Mouse (Mus musculus): Measurements from ENCODE around the gene Epb41l5.

Gene Epb41l5

DNA sequence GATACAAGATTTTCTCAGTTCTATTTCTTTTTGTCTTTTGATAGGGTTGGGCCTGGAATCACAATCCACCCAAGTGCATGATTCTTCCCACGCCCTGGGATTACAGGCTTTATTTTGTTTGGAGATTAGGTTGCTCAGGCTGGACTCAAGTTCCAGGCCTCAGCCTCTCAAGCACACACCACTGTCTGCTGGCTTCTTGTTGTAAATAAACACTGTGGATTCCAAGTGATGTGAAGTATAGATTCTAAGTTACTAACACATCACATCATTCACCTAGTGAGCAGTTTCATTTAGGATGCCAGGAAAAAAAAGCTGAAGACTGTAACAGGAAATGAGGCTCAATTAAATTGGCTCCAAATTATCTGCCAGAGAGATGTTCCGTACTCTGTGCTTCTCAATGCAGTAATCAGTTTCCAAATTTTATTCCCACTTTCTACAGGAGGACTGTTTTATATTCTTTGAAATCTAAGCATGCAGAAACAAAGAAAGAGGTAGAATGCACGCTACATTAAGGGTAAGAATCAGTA lies 51.8 kb downstream of the Epb41l5 start:
- DNase-seq = no peak

DNA sequence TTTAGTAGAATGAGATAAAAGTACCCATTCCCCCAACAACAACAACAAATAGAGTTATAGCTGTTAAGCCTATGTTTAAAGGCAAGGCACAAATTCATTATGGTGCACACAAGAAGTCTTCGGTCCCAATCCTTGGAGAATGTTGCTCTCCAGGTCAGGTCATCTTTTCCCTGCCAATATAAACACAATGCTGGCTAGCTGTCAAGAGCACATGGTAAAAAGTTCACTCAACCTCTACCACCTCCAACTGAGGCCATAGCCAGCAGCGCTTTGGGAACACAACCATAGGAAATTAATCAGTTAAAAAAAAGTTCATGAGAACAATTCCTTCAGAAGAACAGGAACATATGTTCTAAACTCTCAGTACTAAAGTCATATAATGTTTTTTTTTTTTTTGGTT lies 58.8 kb downstream of the Epb41l5 start:
- no peak for DNase-seq

DNA sequence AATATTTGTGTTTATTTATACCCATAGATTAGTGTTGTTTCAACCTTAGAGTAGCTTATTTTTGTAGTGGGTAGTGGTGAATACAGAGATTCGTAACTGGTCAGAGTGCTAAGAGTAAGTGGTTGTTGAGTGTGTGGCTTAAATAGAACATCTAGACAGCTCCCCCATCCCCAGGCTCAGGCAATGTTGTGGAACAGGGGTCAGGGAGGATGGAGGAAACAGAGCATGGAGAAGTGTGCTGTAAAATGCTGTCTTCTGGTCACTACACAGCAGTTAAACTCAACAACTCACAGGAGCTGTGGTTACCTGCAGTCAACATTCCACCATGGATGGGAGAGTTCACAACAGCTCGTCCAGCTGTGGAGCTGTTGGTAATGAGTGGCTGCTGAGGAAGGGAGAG lies 63.8 kb downstream of the Epb41l5 start:
- no peak for DNase-seq

DNA sequence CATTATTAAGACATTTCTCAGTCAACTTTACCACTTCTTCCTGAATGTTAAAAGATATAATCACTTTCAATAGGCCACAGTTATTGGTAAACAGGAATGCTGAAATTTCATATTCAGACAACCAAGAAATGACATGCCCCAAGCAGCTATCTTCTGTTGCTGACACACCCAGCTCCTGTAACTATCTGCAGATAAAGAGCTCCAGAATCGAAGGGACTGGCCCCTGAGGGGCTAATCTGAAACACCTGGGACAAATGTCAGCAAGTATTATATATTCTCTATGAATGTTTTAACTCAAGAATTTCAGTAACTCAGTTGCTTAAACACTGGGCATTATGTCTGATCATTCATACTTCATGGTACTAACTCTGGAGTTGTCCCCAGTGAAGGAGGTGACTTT lies 78.7 kb downstream of the Epb41l5 start:
- no peak for DNase-seq

DNA sequence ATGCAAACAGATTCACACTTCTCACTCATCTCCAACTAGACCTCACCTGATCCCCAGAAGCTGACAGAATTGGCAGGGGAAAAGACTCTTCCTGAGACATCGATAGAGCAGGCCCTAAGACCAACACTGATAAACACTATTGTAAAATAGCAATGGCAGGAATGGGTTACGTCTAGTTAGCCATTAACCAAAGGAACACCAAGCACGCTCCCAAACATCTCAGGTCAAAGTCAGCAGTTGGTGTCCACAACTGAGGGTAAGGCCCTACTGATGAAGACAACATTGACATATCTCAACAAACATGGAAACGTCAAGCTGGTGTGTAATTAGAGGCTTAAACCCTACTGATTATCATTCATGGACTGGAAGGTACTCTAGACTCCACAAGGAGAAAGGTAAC lies 83.3 kb downstream of the Epb41l5 start:
- DNase-seq = no peak

DNA sequence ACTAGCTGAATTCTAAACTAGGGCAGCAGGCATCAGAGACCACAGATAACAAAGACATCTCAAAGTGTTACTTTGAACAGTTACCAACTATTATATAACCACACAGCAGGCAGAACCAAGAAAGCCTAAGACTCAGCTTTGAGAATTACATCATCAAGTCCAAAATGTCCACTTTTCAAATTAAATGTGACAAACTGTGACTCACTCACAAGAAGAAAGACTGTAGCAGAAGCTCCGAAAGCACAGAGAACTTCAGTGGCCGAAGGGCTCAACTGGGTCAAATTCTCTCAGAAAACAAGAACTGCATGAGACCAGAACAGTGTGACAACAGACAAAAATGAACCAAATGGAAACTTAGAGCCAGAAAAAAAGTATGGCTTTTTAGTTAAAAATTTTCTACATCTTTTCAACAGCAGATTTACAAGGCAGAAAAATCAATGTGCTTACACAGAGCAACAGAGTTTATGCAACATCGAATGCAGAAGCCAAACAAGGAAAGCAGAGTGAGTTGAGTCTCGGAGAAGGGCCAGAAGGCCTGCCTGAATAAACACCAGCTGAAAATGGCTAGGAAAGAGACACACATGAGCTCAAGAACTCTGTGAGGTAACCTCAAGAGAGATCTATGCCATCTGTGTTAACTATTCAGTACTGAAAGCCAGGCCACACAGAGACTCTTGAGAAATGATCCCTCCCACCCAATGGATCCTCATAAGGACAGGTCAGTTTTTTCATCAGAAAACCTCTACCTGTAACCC lies 91.0 kb downstream of the Epb41l5 start:
- DNase-seq = no peak

DNA sequence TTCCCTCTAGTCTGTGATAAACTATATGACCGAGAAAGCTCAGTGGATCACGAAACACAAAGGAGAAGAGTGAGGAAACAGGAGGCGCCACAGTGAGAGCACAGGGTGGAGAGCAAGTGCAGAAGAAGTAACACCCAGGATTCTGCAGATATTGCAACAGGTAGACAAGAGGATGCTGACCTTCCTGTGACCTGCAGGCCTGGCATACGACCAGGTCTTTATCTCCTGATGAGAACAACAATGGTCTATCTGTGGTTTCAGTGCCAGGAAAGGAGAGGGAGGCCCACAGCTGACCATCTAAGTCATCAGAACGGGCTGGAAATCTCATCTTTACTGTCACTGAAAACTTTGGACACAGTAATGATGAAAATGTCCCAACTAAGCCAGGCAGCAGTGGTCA lies 93.1 kb downstream of the Epb41l5 start:
- DNase-seq = no peak

DNA sequence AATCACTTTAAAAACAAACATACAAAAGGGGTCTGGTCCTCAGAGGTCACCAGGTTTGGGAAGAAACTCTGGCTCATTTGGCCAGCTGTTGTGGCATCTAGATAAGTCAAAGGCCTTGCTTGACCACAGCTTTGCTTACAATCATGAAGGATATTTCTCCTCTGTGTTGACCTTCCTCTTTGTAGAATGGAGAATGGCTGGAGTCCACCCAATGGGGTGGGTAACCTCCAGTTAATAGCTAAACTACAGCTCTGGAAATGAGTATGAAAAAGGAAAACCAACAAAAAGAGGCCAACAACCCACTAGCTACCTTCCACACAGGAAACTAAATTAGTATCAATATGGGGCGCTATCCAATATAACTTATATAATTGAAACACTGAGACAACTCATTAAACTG lies 97.1 kb downstream of the Epb41l5 start:
- DNase-seq = no peak

DNA sequence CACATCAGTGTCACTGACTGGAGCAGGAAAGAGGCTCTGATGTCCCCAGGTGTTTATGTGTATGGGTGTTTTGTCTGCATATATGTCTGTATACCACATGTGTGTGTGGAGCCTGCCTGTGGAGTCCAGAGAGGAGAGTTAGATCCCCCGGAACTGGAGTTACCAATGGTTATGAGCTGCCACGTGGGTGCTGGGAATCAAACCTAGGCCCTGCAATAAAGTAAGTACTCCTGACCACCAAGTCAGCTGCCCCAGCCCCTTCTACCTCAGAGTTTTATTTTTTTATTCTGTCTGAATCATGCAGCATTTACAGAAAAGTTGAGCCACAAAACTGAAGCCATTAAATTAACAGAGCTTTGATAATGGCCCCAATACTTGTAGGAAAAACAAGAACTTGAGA lies 98.7 kb downstream of the Epb41l5 start:
- DNase-seq = no peak

DNA sequence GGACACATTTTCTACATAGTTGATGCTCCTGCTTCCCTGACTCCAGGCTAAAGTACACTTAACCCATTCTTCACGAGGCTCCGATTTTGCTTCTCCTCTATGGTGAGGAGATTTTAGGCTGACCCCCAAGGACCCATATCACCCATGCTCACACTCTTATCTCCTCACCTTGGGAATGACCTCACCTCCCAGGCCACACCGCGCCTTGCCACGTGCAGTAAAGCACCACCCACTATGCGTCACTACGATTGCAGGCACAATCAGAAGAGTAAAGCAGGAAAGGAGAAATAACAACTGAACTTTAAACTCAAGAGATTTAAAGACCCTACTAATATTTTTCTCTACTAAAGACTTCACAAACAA lies 99.5 kb downstream of the Epb41l5 start:
- DNase-seq = no peak

DNA sequence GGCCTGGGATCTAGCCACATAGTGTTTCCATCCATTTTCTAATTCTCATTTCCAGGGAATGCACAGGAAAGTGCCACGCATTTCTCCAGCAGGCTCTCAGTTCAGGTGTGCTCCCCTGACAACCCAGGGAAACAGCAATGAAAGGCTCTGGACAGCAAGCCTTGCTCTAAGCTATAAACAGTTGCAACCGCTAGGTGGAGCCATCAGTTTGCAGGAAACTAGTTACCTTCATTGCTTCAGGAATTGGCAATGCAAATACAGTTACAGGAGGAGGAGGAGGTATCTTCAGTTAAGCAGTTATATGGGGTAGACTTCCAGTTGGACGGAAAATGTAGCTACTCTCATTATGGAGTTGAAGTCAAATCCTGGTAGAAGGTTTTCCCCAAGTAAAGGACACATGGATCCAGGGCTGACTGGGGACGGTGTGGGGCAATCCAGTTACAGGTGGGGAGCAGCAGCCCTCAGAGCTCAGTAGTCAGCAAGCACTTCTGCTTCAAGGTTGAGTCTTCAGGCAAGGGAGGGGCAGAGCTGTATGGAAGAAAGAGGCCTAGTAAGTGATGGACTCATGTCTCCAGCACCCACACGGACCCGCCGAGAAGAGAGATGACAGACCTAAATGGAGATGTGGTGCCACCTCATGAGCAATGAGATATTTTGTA lies 100.0 kb downstream of the Epb41l5 start:
- peak; percentile 92 for DNase-seq

DNA sequence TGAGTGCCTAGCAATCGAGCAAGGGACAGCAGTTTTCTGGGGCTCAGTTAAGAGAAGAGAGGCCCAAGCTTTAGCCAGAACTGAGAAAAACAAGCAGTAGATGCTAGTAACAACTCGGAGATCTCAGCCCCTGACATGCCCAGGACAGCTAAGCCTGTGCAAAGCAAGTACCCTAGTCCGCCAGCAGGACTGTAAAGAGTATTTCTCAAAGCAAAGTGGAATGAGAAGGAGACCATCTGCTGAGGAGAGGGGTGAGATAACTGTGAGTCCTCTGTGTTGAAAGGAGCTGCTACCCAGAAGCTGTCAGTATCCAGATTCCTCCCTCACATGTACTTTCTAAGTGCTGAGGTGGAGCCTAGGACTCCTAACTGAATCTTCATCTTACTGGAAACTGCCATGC lies 102.3 kb downstream of the Epb41l5 start:
- no peak for DNase-seq

DNA sequence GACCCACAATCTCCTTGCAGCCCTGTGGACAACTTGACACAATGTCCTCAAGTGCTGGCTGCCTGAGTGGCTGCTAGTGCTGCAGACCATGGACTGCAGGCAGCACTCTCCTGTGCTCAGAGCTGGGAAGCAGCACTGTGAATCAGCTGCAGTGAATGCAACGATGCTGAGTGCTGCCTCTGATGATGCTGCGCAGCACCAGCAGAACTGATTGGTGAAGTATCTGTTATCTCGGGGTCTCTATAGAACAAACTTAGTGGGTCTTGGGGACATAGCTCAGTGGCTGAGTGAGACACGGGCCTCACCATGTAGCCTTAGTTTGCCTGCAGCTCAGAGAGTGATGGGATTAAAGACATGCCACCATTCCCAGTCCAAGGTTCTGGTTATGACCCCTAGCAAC lies 103.1 kb downstream of the Epb41l5 start:
- no peak for DNase-seq

DNA sequence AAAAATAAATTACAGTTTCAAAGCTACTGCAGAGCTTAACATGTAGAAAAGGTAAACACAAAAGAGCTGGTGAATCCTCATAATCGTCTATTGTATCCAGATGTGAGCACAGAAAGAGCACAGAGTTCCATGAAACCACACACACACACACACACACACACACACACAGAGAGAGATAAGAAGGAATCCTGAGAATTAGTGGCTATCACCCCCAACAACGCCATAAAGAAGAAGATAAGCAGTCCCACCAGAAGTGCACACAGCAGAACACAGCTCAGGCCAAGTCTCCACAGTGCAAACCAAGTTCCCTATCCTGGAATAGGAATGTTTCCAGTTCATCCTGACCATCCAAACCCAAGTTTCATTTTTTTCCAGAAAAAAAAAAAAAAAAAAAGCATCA lies 103.6 kb downstream of the Epb41l5 start:
- DNase-seq = no peak

DNA sequence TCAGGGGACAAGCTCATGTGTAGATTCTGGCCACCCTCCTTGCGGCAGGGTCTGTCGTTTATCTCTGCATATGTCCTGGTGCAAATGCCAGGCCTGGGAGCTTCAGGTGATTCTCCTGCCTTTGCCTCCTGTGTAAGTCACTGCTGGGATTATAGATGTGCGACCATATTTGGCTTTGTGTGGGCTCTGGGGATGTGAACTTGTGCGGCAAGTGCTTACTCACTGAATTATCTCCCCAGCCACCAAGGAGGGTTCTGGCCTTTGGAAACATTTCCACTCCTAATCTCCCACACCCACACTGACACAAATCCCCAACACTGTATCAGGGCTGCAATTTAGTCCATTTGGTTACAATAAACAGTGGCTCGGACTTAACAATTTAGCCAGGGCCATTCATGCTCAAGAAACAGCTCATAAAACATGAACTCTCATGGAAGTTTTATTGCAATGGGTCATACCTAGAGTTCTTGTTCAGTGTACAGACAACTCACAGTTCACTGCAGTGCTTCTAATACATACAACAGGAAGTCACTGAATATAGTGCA lies 104.1 kb downstream of the Epb41l5 start:
- no peak for DNase-seq

DNA sequence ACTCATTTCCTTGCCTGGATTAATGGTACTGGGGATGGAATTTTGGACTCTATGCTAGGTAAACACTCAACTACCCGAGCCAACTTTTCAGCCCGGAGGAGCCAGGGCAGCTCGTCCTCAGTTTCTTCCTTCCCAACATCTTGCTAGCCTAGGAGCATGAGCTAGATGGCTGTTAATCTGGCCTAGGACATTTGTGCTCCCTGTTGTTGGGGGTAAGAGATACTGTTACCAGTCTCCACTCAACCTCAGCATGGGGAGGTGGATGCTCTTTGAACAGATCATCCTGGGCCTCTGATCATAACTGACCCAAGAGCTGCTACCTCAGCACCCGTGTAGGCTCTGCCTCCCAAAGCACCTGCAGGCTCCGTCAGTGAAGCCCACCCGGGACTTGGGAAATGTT lies 105.5 kb downstream of the Epb41l5 start:
- no peak for DNase-seq

DNA sequence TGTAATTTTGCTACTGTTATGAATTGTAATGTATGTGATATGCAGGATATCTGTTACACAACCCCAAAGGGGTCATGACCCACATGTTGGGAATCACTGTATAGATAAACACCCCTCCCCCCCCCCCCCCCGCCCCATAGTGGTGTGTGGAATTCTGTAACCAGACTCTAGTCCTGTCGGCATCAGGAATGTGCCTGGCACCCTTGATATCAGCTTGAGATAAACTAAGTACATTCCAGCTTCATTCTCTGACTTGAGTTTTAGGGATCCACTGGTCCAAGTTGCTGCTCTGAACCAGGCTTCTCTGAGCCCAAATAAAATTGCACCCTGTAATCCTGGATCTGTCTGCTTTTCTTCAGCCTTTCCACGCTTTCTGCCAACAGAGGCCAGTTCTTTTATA lies 107.2 kb downstream of the Epb41l5 start:
- no peak for DNase-seq

DNA sequence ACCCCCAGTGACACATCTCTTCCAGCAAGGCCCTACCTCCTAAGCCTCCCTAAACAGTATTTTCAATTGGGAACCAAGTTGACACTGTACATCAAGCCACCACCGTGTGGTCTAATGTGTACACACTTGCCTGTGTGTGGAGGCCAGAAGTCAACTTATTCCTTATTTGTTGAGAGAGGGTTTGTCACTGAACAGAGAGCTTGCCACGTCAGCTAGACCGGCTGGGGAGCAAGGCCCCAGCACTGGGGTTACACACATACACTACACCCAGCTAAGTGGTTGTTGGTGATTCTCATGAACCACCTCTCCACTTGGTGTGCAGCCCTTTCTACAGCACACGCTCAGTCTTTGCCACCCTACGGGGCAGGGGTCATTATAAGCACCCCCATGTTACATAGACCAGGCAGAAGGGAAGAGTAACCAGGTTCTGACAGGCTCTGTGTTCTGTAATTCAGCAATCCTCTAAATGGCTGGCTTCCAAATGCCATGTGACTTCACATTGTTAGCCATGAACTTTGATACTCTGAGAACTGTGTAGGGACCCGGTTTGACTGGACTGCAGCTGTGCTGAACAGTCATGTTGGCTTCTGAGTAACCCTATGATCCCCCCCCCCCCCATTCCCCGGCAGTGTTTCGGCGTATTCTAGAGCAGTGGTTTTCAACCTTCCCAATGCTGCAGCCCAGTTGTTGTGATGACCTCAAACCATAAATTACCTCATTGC lies 107.8 kb downstream of the Epb41l5 start:
- no peak for DNase-seq

DNA sequence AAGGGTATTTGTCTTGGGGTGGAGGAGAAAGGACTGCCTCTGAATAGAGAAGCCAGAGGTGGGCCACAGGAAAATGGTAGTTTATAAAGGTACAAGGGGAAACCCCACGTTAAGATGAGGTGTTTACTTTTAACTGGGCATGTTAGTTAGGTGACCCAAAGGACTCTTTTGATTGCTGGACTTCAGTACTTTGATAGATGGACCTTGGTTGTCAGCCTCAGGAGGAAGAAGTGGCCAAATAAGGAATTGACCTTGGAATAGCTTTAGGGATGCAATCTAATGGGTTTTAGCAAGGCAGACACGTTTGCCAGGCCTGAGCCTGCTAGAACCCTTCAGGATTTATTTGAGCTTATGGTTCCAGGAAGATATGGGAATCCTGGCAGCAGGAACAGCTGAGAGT lies 109.5 kb downstream of the Epb41l5 start:
- no peak for DNase-seq

DNA sequence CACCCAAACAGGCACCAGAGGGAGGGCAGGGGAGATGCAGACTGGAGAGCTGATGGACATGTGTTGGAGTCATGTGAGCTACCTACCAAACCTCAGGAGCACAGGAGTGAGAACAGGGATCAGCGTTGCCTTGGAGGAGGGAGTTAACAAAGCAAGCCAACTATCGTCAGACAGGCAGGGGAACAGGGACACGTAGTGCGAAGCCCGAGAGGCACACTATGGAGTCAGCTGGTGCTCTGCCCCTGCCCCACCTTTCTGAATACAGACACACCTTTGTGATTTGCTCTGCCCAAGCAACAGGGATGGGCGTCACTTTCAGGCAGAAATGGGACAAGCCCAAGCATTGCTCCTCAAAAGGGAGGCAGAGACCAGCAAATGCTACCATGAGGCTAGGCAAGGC lies 111.1 kb downstream of the Epb41l5 start:
- no peak for DNase-seq

DNA sequence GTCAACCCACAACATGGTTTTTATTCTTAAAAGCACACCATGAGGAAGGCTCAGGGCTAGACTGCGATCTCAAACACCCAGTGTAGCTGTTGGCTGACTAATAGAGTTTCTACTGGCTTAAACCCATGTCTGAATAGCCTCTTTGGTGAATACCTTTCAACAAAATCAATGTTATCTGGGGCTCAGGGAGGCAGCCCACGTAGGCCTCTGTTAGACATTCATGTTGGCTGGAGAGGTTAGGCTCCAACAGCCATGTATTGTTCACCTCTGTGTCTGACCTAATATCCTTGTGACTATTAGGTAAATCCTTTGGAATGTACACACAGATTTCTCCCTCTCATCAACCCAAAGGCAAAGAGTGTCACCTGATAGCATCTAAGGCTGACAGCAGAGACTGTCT lies 112.7 kb downstream of the Epb41l5 start:
- no peak for DNase-seq

DNA sequence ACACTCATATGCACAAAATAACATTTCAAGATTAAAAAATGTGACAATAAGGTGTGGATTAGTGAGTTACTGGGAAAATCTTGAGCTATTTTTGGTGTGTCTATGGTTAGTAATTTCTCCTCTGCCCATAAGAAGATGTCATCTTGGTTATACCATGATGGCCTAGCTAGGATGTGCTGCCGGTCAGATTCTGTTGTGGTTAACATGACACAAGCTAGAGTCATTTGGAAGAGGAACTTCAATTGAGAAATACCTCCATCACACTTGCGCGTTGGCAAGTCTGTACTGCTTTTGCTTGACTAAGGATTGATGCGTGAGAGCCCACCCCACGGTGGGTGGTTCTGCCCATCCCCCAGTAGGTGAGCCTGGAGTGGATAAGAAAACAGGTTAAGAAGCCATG lies 114.5 kb downstream of the Epb41l5 start:
- DNase-seq = no peak

DNA sequence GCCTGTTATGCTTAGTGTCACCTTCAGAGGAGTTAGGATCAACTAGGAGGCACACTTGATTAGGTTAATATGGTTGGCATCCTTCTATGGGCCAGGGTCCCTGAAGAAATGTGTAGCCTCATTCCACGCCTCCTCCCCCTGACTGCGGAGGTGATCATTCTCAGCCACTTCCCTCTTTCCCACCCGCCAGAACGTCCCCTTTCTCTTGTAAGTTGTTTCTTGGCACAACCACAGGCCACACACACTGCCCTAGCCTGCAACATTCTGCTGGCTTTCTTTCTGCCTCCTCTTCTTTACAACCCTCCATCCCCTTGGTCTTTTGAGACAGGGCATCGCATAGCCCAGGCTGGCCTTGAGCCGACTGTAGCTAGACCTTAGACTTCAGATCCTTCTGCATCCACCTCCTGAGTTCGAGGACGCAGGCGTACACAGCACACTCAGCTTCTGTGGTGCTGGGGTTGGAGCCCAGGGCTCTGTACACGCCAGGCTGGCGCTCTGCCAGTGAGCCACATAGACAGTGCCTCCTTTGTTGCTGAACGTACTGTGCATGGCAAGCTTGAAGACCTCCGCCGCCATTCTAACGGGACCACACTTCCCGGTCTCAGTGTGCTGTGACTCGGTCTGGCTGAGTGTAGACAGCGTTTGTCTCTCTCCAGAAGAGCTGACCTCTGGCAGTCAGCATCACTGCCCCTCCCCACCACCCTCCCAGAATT lies 115.6 kb downstream of the Epb41l5 start:
- peak; percentile 46 for DNase-seq
